Mouse (Mus musculus) CH12.LX (cell line): ENCODE data around the gene Txnip. TPM values are rescaled to one million over a fixed set of nuclear protein-coding genes. Genes with fewer than 3 reads are reported as not detected.

Experiments used
- DNase-seq: peaks from one replicate; pipeline ENCODE4 v3.0.0-alpha.2; 2013; ENCODE audit errors: extremely low read depth
- H3K27ac ChIP-seq: 2 replicates; pipeline ENCODE4 v1.5.1; 2012; ENCODE audit warnings: low read depth, mild to moderate bottlenecking, control low read depth, moderate library complexity; ENCODE audit not compliant: insufficient read depth
- H3K27me3 ChIP-seq: replicated peaks from 2 replicates; pipeline ENCODE3; 2012; ENCODE audit warnings: inconsistent platforms
- H3K36me3 ChIP-seq, 2 experiments: replicated peaks in 1 of 2; 2 replicates each; pipeline versions ENCODE3 to v1.6.1; 2012; ENCODE audit warnings: inconsistent platforms in 1 of 2, low read length in 1 of 2, mild to moderate bottlenecking in 1 of 2, mixed read lengths in 1 of 2, moderate library complexity in 1 of 2; ENCODE audit not compliant: control insufficient read depth in 1 of 2, insufficient read depth in 1 of 2
- H3K4me1 ChIP-seq, 2 experiments: 2 replicates each; pipeline ENCODE4 v1.6.1; 2012; ENCODE audit warnings: inconsistent platforms in 1 of 2, moderate library complexity in 1 of 2; ENCODE audit not compliant: insufficient read depth in 2 of 2, control insufficient read depth in 1 of 2
- H3K4me2 ChIP-seq: 2 replicates; pipeline ENCODE4 v1.6.1; 2012; ENCODE audit warnings: low read depth, mild to moderate bottlenecking, control low read depth; ENCODE audit not compliant: poor library complexity, insufficient read depth, severe bottlenecking
- H3K4me3 ChIP-seq, 3 experiments: fragments of 150-350 bp in 1 of 3; sonication (generic) in 1 of 3; replicated peaks in 1 of 3; 2 replicates each; pipeline versions ENCODE3 to v1.5.1; 2011 to 2012; ENCODE audit warnings: low read depth in 2 of 3, low read length in 2 of 3, mild to moderate bottlenecking in 2 of 3, moderate library complexity in 2 of 3, control low read depth in 1 of 3, improper control_type of control experiment in 1 of 3, inconsistent platforms in 1 of 3, mixed read lengths in 1 of 3; ENCODE audit not compliant: poor library complexity in 1 of 3
- H3K79me2 ChIP-seq: replicated peaks from 2 replicates; pipeline ENCODE4 v1.6.1; 2012; ENCODE audit warnings: mild to moderate bottlenecking, moderate library complexity; ENCODE audit not compliant: control insufficient read depth, poor library complexity, insufficient read depth, severe bottlenecking; ENCODE audit errors: extremely low read depth
- H3K9ac ChIP-seq: 2 replicates; pipeline ENCODE4 v1.6.1; 2012; ENCODE audit warnings: low read depth, mild to moderate bottlenecking, control low read depth, moderate library complexity; ENCODE audit not compliant: insufficient read depth
- H3K9me3 ChIP-seq: replicated peaks from 2 replicates; pipeline ENCODE3; 2012; ENCODE audit warnings: low read length, inconsistent platforms, mixed read lengths
- BHLHE40 ChIP-seq: IDR thresholded peaks from 2 replicates; pipeline ENCODE4 v1.6.1; 2011; ENCODE audit warnings: mild to moderate bottlenecking, low read depth, low read length, improper control_type of control experiment
- CHD1 ChIP-seq: IDR thresholded peaks from 2 replicates; pipeline ENCODE4 v1.6.1; 2012; ENCODE audit warnings: low read depth, low read length, improper control_type of control experiment, inconsistent platforms
- CHD2 ChIP-seq: IDR thresholded peaks from 2 replicates; pipeline ENCODE4 v1.6.1; 2011; ENCODE audit warnings: low read length, improper control_type of control experiment
- CTCF ChIP-seq, 2 experiments: IDR thresholded peaks in 1 of 2; conservative IDR thresholded peaks in 1 of 2; 2 replicates each; pipeline ENCODE4 v1.5.1; 2011 to 2012; ENCODE audit warnings: low read depth in 2 of 2, low read length in 2 of 2, improper control_type of control experiment in 1 of 2, inconsistent platforms in 1 of 2, mild to moderate bottlenecking in 1 of 2, moderate library complexity in 1 of 2
- EP300 ChIP-seq: IDR thresholded peaks from 2 replicates; pipeline ENCODE4 v1.6.1; 2011; ENCODE audit warnings: low read length, improper control_type of control experiment
- HCFC1 ChIP-seq: IDR thresholded peaks from 2 replicates; pipeline ENCODE4 v1.6.1; 2012; ENCODE audit warnings: low read depth, mild to moderate bottlenecking, inconsistent platforms, low read length, improper control_type of control experiment
- IRF4 ChIP-seq: IDR thresholded peaks from 2 replicates; pipeline ENCODE4 v1.6.1; 2014; ENCODE audit warnings: low read depth, mild to moderate bottlenecking, inconsistent platforms, low read length, improper control_type of control experiment
- MAZ ChIP-seq: IDR thresholded peaks from 2 replicates; pipeline ENCODE4 v1.6.1; 2012; ENCODE audit warnings: low read depth, mild to moderate bottlenecking, inconsistent platforms, low read length, improper control_type of control experiment, moderate library complexity
- MEF2A ChIP-seq: IDR thresholded peaks from 2 replicates; pipeline ENCODE4 v1.6.1; 2014; ENCODE audit warnings: low read depth, mild to moderate bottlenecking, inconsistent platforms, low read length, improper control_type of control experiment, borderline replicate concordance
- MXI1 ChIP-seq: IDR thresholded peaks from 2 replicates; pipeline ENCODE4 v1.6.1; 2011; ENCODE audit warnings: mild to moderate bottlenecking, low read depth, low read length, improper control_type of control experiment
- MYC ChIP-seq: IDR thresholded peaks from 2 replicates; pipeline ENCODE4 v1.6.1; 2011; ENCODE audit warnings: low read depth, mild to moderate bottlenecking, improper control_type of control experiment, low read length
- NRF1 ChIP-seq: IDR thresholded peaks from 2 replicates; pipeline ENCODE4 v1.6.1; 2014; ENCODE audit warnings: low read depth, mild to moderate bottlenecking, inconsistent platforms, low read length, improper control_type of control experiment, moderate library complexity
- PAX5 ChIP-seq: IDR thresholded peaks from 2 replicates; pipeline ENCODE4 v1.6.1; 2012; ENCODE audit warnings: low read length, inconsistent platforms, mixed read lengths
- RAD21 ChIP-seq: IDR thresholded peaks from 2 replicates; pipeline ENCODE4 v1.6.1; 2011; ENCODE audit warnings: low read depth, mild to moderate bottlenecking, low read length, improper control_type of control experiment, moderate library complexity
- UBTF ChIP-seq: IDR thresholded peaks from 2 replicates; pipeline ENCODE4 v1.6.1; 2012; ENCODE audit warnings: low read depth, mild to moderate bottlenecking, inconsistent platforms, low read length, improper control_type of control experiment, moderate library complexity
- USF1 ChIP-seq: IDR thresholded peaks from 2 replicates; pipeline ENCODE4 v1.6.1; 2014; ENCODE audit warnings: low read depth, mild to moderate bottlenecking, inconsistent platforms, low read length, improper control_type of control experiment
- ZC3H11A ChIP-seq: IDR thresholded peaks from 2 replicates; pipeline ENCODE4 v1.6.1; 2012; ENCODE audit warnings: low read depth, mild to moderate bottlenecking, inconsistent platforms, low read length, improper control_type of control experiment
- ZKSCAN1 ChIP-seq: IDR thresholded peaks from 2 replicates; pipeline ENCODE4 v1.6.1; 2012; ENCODE audit warnings: low read depth, inconsistent platforms, low read length, improper control_type of control experiment, borderline replicate concordance
- ZMIZ1 ChIP-seq: IDR thresholded peaks from 2 replicates; pipeline ENCODE4 v1.6.1; 2012; ENCODE audit warnings: low read depth, mild to moderate bottlenecking, inconsistent platforms, low read length, improper control_type of control experiment
- ZNF384 ChIP-seq: IDR thresholded peaks from 2 replicates; pipeline ENCODE4 v1.6.1; 2012; ENCODE audit warnings: low read depth, low read length, improper control_type of control experiment, inconsistent platforms
- dilution Hi-C: fragments of 300-500 bp; cut with MboI; formaldehyde crosslinking; loops from 2 replicates; pipeline ENCODE4 v1.14.3; 2020; ENCODE audit warnings: low sequenced_read_pairs; ENCODE audit not compliant: extremely low pct_unique_long_range_greater_than_20kb, extremely low pct_ligation_motif_present
- in situ Hi-C: fragments of 300-500 bp; cut with MboI; formaldehyde crosslinking; loops from 3 replicates; pipeline ENCODE4 v1.14.3; 2019; ENCODE audit warnings: low sequenced_read_pairs, low pct_ligation_motif_present, low pct_unique_long_range_greater_than_20kb, mixed read lengths
- polyA plus RNA-seq: library from polyadenylated mRNA; unstranded; fragments of >175 nt; gene quantifications from 2 replicates; pipeline ENCODE4 v1.2.1, GENCODE M21; 2012; ENCODE audit warnings: low read depth; ENCODE audit not compliant: insufficient read length
- total RNA-seq, 2 experiments: library from RNA; depleted of rRNA; stranded (reverse); fragments of 300-350 nt in 1 of 2; fragments of >200 nt in 1 of 2; gene quantifications; 2 replicates each; pipeline ENCODE4 v1.2.3; 2012 to 2014

The Txnip gene
- total and polyA plus RNA-seq, 3 experiments: 41.8 to 220 (median 76.7) TPM

- in situ Hi-C loops: loop anchor here (25.0 kb wide), 1 partner anchor 262 kb away; the partner anchor contains the start of gene Fcgr1
- no peaks in the 10 kb centered on the region for H3K27me3 ChIP-seq
- H3K4me2 ChIP-seq: 0 out of 2 replicates have a peak overlapping the region, but pooled peaks have one; percentile 42
- H3K36me3 ChIP-seq: no peaks in the 10 kb centered on the region
- TF ChIP-seq HCFC1: no peak
- no peak for TF ChIP-seq NRF1
- no peak for TF ChIP-seq MAZ
- no peak for TF ChIP-seq CHD2
- TF ChIP-seq ZNF384: no peak
- no peak for TF ChIP-seq USF1
- no peak for TF ChIP-seq CHD1
- no peak for TF ChIP-seq PAX5
- TF ChIP-seq ZMIZ1: no peak
- TF ChIP-seq ZC3H11A: no peak
- no peak for TF ChIP-seq ZKSCAN1
- TF ChIP-seq CTCF (conservative IDR thresholded peaks at IDR 0.05 in 1 of 2, IDR thresholded peaks at IDR 0.05 in 1 of 2; ENCODE audit: low read depth in 2 of 2, low read length in 2 of 2): no peak
- no peak for TF ChIP-seq MEF2A
- no peak for TF ChIP-seq MYC
- no peak for TF ChIP-seq MXI1
- no peaks in the 10 kb centered on the region for H3K79me2 ChIP-seq
- H3K9me3 ChIP-seq: no peaks in the 10 kb centered on the region
- H3K4me3 ChIP-seq: no peak overlapping the region
- H3K4me1 ChIP-seq: peaks cover 15 to 46% of the 10 kb centered on the region in 2 experiments
- no peak for DNase-seq
- H3K9ac ChIP-seq: no peak overlapping the region
- dilution Hi-C loops: no loop called here
- H3K27ac ChIP-seq: no peak overlapping the region
These were observed 8.9 kb upstream of the Txnip start for GRCm38 (mm10) chr3:96548824-96549223.

GRCm38 (mm10) chr3:96549346-96549745 lies 8.4 kb upstream of the Txnip start:
- in situ Hi-C loops (loop anchor here (25.0 kb wide), 1 partner anchor 262 kb away; the partner anchor contains the start of gene Fcgr1), dilution Hi-C loops (no loop called here)
- no peaks in the 10 kb centered on the region for H3K27me3 ChIP-seq
- H3K9ac ChIP-seq: peak overlapping the region; percentile 47; the same call in 1 of the 2 replicates
- H3K36me3 ChIP-seq: no peaks in the 10 kb centered on the region
- H3K27ac ChIP-seq: no peak overlapping the region
- no peaks in the 10 kb centered on the region for H3K9me3 ChIP-seq
- no peaks in the 10 kb centered on the region for H3K79me2 ChIP-seq
- 0 out of 2 replicates have a peak, but pooled peaks have one; percentile 17 for TF ChIP-seq BHLHE40
- no peak for TF ChIP-seq RAD21
- no peak for TF ChIP-seq UBTF
- TF ChIP-seq MAZ: 0 out of 2 replicates have a peak, but pooled peaks have one; percentile 44
- TF ChIP-seq MEF2A: peak; percentile 95
- peak; percentile 73 for TF ChIP-seq IRF4
- TF ChIP-seq EP300: no peak
- peak; percentile 78 for TF ChIP-seq CHD2
- H3K4me1 ChIP-seq: peaks cover 15 to 46% of the 10 kb centered on the region in 2 experiments
- no peak overlapping the region for H3K4me3 ChIP-seq
- peak; percentile 60 for DNase-seq
- H3K4me2 ChIP-seq: peak overlapping the region; percentile 42; the same call in 1 of the 2 replicates
